Mouse (Mus musculus): Measurements from ENCODE around the gene Fam107a.

DNA sequence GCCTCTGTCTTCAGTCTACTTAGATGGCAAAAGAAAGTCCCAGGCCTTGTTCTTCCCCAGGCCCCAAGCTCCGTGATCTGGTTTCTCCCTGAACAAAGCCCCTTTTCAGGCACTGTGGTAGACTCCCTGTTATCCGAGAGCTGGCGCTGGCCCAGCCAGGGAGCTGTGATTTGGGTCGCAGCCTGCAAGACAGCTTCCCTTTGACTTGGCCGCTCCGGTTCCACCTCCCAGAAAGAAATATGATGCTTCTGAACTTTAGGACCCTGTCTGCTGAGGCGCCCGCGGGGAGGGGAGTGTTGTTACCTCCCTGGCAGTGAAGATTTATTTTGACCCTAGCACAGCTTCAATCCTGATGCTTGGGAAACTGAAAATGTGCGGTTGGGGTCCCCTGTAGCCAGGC lies 18.1 kb upstream of the Fam107a start:
- no peak for TF ChIP-seq POLR2A (IDR thresholded peaks at IDR 0.05; ENCODE audit: borderline replicate concordance, low read depth, low read length)
- TF ChIP-seq CTCF (IDR thresholded peaks at IDR 0.05; ENCODE audit: low read depth, low read length) = no peak

All from bone marrow macrophage, adult 2 months (primary cell).